Mouse (Mus musculus): ENCODE results near the gene Nlk. TPM values are rescaled to one million over a fixed set of nuclear protein-coding genes. Genes with fewer than 3 reads are reported as not detected.

Nlk gene
- polyA plus RNA-seq, 1 experiment from 2014 or later = 25.8 TPM

DNA sequence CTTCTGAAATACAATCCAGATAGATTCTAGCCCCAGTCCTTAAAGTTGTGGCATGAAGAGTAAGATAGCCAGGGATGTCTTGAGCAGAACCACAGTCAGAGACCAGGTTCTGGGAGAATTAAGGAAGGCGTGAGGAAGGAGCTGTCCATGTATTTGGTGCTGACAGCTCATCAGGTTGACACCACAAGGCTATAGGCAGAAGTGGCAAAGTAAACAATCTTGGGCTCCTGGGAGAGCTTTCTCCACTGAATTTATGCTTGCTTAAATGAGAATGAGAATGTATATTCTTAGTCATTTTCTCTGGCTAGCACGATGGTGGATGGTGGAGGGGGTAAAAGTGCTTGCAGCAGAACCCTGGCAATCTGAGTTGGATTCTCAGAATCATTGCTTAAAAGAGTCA, 33.7 kb upstream of the Nlk start:
- Histone ChIP-seq H3K9me3 (ENCODE audit: control insufficient read depth, low read length) (no peaks in the 10 kb centered on the region), H3K9ac (ENCODE audit: low read length) (no peak overlapping the region), H3K4me2 (no peak overlapping the region), H3K4me1 (ENCODE audit: control insufficient read depth, insufficient read depth, low read length) (no peaks in the 10 kb centered on the region), H3K27ac (ENCODE audit: low read depth, low read length) (no peak overlapping the region), H3K4me3 (ENCODE audit: low read depth, low read length) (no peak overlapping the region), H3K36me3 (ENCODE audit: control insufficient read depth, insufficient read depth, low read length) (no peaks in the 10 kb centered on the region), H3K27me3 (ENCODE audit: control insufficient read depth, insufficient read depth, low read length) (no peaks in the 10 kb centered on the region)
- WGBS = 29% methylated on average over 2 of the region's 2 CpGs
- no peak for ATAC-seq (ENCODE audit: low FRiP score)
- peak; percentile 82 for DNase-seq (ENCODE audit: low spot score, missing footprints)

DNA sequence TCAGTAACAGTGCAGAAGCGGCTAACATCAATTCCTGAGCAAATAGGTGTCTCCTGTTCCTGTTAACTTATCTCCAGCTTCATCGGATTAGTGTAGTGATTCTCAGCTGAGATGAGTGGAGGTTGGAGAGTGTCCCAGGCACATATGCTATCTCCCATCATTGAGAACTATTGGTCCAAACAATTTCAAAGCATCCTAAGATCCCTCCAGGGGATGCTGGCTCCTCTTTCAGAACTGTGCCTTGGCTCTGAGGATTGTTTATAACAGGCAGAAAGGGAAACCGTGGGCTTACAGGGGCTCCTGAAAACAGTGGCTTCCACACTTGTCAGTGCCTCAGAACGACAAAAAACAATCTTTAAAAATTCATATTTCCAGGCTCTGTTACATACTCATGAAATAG, 30.9 kb upstream of the Nlk start:
- H3K4me2 ChIP-seq = no peak overlapping the region
- no peaks in the 10 kb centered on the region for H3K9me3 ChIP-seq (ENCODE audit: control insufficient read depth, low read length)
- no peak for ATAC-seq (ENCODE audit: low FRiP score)
- no peak overlapping the region for H3K27ac ChIP-seq (ENCODE audit: low read depth, low read length)
- no peak for DNase-seq (ENCODE audit: low spot score, missing footprints)
- no peaks in the 10 kb centered on the region for H3K4me1 ChIP-seq (ENCODE audit: control insufficient read depth, insufficient read depth, low read length)
- no peak overlapping the region for H3K9ac ChIP-seq (ENCODE audit: low read length)
- no peak overlapping the region for H3K4me3 ChIP-seq (ENCODE audit: low read depth, low read length)
- no peaks in the 10 kb centered on the region for H3K36me3 ChIP-seq (ENCODE audit: control insufficient read depth, insufficient read depth, low read length)
- H3K27me3 ChIP-seq (ENCODE audit: control insufficient read depth, insufficient read depth, low read length) = no peaks in the 10 kb centered on the region
- 78% methylated on average over 4 of the region's 4 CpGs for WGBS

DNA sequence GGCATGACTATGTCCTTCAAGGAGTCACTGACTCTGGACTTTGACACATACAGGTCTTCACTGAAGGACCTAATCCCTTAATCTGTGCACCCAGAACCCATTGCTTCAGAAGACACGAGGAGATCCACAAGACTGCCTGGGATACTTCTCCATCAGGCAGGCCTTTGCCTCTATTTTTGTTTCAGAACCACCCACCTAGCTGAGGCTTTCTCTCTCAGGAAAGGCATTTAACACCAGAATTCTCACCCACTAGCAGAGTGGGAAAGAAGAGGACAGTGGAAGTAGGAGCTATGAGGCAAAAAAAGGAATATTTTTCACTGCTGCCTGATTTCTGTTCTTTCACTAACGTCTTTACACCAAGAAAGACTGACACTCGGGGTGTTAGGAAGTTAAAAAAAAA, 29.2 kb upstream of the Nlk start:
- H3K4me2 ChIP-seq = no peak overlapping the region
- H3K9me3 ChIP-seq (ENCODE audit: control insufficient read depth, low read length) = no peaks in the 10 kb centered on the region
- ATAC-seq (ENCODE audit: low FRiP score) (no peak), DNase-seq (ENCODE audit: low spot score, missing footprints) (no peak)
- H3K4me3 ChIP-seq (ENCODE audit: low read depth, low read length) = no peak overlapping the region
- no peaks in the 10 kb centered on the region for H3K27me3 ChIP-seq (ENCODE audit: control insufficient read depth, insufficient read depth, low read length)
- H3K4me1 ChIP-seq (ENCODE audit: control insufficient read depth, insufficient read depth, low read length) = no peaks in the 10 kb centered on the region
- H3K9ac ChIP-seq (ENCODE audit: low read length) = no peak overlapping the region
- no peaks in the 10 kb centered on the region for H3K36me3 ChIP-seq (ENCODE audit: control insufficient read depth, insufficient read depth, low read length)
- WGBS = 83% methylated on average over 3 of the region's 3 CpGs
- H3K27ac ChIP-seq (ENCODE audit: low read depth, low read length) = no peak overlapping the region

DNA sequence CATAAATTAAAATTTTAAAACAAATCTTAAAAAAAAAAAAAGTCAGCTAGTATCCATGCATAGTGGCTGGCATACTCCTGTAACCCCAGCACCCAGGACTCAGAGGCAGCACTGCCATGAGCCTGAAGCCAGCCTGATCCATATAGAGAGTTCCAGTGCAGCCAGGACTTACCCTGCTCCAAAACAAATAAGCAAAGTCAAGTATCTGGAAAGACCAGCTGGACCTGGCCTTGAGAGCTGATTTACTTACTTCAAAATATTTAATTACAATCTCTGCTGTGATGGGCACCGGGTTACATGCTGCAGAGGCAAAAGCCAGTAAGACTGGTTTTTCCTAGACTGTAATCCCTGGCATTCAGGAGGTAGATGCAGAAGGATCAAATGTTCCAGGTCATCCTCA, 27.6 kb upstream of the Nlk start:
- ATAC-seq (ENCODE audit: low FRiP score) = no peak
- Histone ChIP-seq H3K4me2 (no peak overlapping the region), H3K27me3 (ENCODE audit: control insufficient read depth, insufficient read depth, low read length) (no peaks in the 10 kb centered on the region), H3K9me3 (ENCODE audit: control insufficient read depth, low read length) (no peaks in the 10 kb centered on the region), H3K27ac (ENCODE audit: low read depth, low read length) (no peak overlapping the region), H3K36me3 (ENCODE audit: control insufficient read depth, insufficient read depth, low read length) (no peaks in the 10 kb centered on the region), H3K4me1 (ENCODE audit: control insufficient read depth, insufficient read depth, low read length) (no peaks in the 10 kb centered on the region), H3K9ac (ENCODE audit: low read length) (no peak overlapping the region), H3K4me3 (ENCODE audit: low read depth, low read length) (no peak overlapping the region)
- 81% methylated on average over 1 of the region's 1 CpGs for WGBS
- no peak for DNase-seq (ENCODE audit: low spot score, missing footprints)

DNA sequence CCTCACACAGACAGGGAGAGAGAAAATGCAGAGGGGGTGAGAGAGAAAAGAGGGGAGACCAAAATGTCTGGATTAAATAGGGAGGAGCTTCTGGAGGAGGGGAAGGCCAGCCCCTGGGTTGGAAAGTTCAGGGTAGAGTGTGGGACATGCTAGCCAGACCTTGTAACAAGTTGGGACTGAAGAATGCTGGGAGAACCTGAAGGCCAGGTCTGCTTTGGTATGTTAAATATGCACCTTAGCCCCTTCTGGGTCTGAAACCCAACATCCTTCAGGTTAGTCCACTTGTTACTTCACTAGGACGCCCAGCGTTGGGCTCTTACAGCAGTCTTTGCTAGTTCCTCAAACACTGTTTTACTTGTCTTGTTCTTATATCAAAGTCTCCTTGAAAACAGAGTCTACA, 24.2 kb upstream of the Nlk start:
- Histone ChIP-seq H3K27me3 (ENCODE audit: control insufficient read depth, insufficient read depth, low read length) (no peaks in the 10 kb centered on the region), H3K4me1 (ENCODE audit: control insufficient read depth, insufficient read depth, low read length) (no peaks in the 10 kb centered on the region), H3K27ac (ENCODE audit: low read depth, low read length) (no peak overlapping the region), H3K4me3 (ENCODE audit: low read depth, low read length) (no peak overlapping the region), H3K4me2 (no peak overlapping the region), H3K9me3 (ENCODE audit: control insufficient read depth, low read length) (no peaks in the 10 kb centered on the region), H3K9ac (ENCODE audit: low read length) (no peak overlapping the region), H3K36me3 (ENCODE audit: control insufficient read depth, insufficient read depth, low read length) (no peaks in the 10 kb centered on the region)
- 70% methylated on average over 2 of the region's 2 CpGs for WGBS
- ATAC-seq (ENCODE audit: low FRiP score) (no peak), DNase-seq (ENCODE audit: low spot score, missing footprints) (no peak)

DNA sequence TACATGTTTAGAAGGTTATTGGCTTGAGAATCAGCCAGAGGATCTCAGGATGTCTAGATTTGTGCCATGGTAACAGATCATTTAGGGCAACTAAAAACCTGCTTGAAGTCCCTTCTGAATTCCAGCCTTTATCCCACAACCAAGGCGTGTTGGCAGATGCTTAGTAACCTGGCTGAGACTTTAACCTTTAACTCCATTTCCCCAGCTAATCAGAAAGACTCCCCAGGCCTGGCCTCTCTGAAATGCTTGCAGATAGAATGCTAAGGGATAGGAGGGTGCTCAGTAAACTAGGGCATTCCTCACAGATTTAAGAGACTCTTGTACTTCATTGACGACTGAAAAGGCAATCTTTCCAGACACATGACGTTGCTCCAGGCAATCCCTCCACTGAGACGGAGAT, 20.5 kb upstream of the Nlk start:
- H3K4me1 ChIP-seq (ENCODE audit: control insufficient read depth, insufficient read depth, low read length) = no peaks in the 10 kb centered on the region

DNA sequence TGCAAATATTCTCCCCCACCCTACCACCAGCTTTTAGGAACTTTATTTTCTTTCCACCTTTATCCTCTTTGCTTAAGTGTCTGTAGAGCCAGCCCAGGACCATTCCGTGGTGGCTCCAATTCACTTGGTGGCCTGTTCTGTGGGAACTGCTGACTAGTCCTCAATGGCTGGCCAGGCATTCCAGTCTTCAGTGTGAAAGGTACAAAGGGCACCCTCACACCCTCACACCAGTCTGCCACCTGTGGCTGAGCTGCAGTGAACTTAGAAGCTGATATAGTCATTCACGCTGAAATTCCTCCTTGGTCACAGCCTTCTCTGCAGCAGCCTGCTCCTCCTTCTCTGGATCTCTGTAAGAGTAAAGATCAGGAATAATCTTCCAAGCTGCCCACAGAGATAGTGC, 11.5 kb upstream of the Nlk start:
- no peaks in the 10 kb centered on the region for H3K36me3 ChIP-seq (ENCODE audit: control insufficient read depth, insufficient read depth, low read length)

More for the DNA sequence above, 20.5 kb upstream of the Nlk start:
- H3K9ac ChIP-seq (ENCODE audit: low read length) = no peak overlapping the region
- no peaks in the 10 kb centered on the region for H3K36me3 ChIP-seq (ENCODE audit: control insufficient read depth, insufficient read depth, low read length)
- DNase-seq (ENCODE audit: low spot score, missing footprints) (peak; percentile 73), ATAC-seq (ENCODE audit: low FRiP score) (no peak)
- H3K27me3 ChIP-seq (ENCODE audit: control insufficient read depth, insufficient read depth, low read length) = no peaks in the 10 kb centered on the region
- 57% methylated on average over 4 of the region's 4 CpGs for WGBS
- H3K4me3 ChIP-seq (ENCODE audit: low read depth, low read length) = no peak overlapping the region
- no peaks in the 10 kb centered on the region for H3K9me3 ChIP-seq (ENCODE audit: control insufficient read depth, low read length)
- H3K27ac ChIP-seq (ENCODE audit: low read depth, low read length) = no peak overlapping the region
- H3K4me2 ChIP-seq = no peak overlapping the region

DNA sequence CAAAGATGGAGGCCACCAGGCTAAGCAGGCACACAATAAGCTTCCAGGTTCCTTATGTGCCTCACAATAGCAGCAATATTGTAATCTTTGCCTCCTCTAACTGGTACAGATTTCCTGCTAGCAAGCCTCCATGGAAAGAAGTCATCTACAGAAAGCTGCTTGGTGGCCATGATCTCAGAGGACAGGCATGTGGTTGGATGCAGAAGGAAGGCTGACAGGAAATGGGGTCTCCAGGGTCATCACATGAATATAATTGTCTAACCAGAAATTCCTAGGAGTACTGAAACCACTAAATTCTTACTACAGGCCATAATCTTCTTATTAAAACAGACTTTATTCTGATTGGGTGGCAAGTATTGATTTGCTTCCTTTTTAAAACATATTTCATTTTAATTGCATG, 8.9 kb upstream of the Nlk start:
- ATAC-seq (ENCODE audit: low FRiP score) = no peak
- Histone ChIP-seq H3K4me2 (no peak overlapping the region), H3K27ac (ENCODE audit: low read depth, low read length) (no peak overlapping the region)

More for the DNA sequence above, 11.5 kb upstream of the Nlk start:
- no peaks in the 10 kb centered on the region for H3K4me1 ChIP-seq (ENCODE audit: control insufficient read depth, insufficient read depth, low read length)
- 87% methylated on average over 2 of the region's 2 CpGs for WGBS
- H3K27ac ChIP-seq (ENCODE audit: low read depth, low read length) = no peak overlapping the region
- no peak for ATAC-seq (ENCODE audit: low FRiP score)
- no peak overlapping the region for H3K9ac ChIP-seq (ENCODE audit: low read length)
- no peak overlapping the region for H3K4me2 ChIP-seq
- no peaks in the 10 kb centered on the region for H3K9me3 ChIP-seq (ENCODE audit: control insufficient read depth, low read length)
- no peaks in the 10 kb centered on the region for H3K27me3 ChIP-seq (ENCODE audit: control insufficient read depth, insufficient read depth, low read length)
- DNase-seq (ENCODE audit: low spot score, missing footprints) = no peak
- H3K4me3 ChIP-seq (ENCODE audit: low read depth, low read length) = no peak overlapping the region

DNA sequence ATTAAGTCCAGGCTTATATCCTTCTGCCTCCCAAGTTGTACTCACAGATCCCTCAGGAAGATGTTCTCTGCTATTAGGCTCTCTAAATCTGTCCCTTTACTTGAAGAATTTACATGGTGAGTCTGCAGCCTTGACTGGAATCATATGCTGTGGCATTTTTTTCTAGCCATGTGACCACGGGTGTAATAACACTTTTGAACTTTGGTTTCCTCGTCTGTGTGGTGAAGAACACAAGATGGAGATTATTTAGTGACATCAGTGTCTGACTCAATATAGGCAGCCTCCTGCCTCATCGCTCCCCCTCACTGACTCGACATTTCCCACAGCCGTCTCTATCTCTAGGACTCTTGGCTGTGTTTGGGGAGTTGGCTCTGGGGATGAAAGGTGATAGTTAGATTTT, 5.9 kb upstream of the Nlk start:
- H3K9me3 ChIP-seq (ENCODE audit: control insufficient read depth, low read length) = no peaks in the 10 kb centered on the region
- H3K36me3 ChIP-seq (ENCODE audit: control insufficient read depth, insufficient read depth, low read length) = no peaks in the 10 kb centered on the region
- no peak for DNase-seq (ENCODE audit: low spot score, missing footprints)
- H3K27ac ChIP-seq (ENCODE audit: low read depth, low read length) = no peak overlapping the region
- H3K4me1 ChIP-seq (ENCODE audit: control insufficient read depth, insufficient read depth, low read length) = no peaks in the 10 kb centered on the region
- WGBS = 86% methylated on average over 5 of the region's 5 CpGs
- H3K4me2 ChIP-seq = no peak overlapping the region
- H3K27me3 ChIP-seq (ENCODE audit: control insufficient read depth, insufficient read depth, low read length) = no peaks in the 10 kb centered on the region
- no peak overlapping the region for H3K4me3 ChIP-seq (ENCODE audit: low read depth, low read length)
- ATAC-seq (ENCODE audit: low FRiP score) = no peak
- H3K9ac ChIP-seq (ENCODE audit: low read length) = no peak overlapping the region

More for the DNA sequence above, 8.9 kb upstream of the Nlk start:
- Histone ChIP-seq H3K36me3 (ENCODE audit: control insufficient read depth, insufficient read depth, low read length) (no peaks in the 10 kb centered on the region), H3K9ac (ENCODE audit: low read length) (no peak overlapping the region), H3K27me3 (ENCODE audit: control insufficient read depth, insufficient read depth, low read length) (no peaks in the 10 kb centered on the region), H3K4me3 (ENCODE audit: low read depth, low read length) (no peak overlapping the region), H3K9me3 (ENCODE audit: control insufficient read depth, low read length) (no peaks in the 10 kb centered on the region), H3K4me1 (ENCODE audit: control insufficient read depth, insufficient read depth, low read length) (no peaks in the 10 kb centered on the region)
- no peak for DNase-seq (ENCODE audit: low spot score, missing footprints)

DNA sequence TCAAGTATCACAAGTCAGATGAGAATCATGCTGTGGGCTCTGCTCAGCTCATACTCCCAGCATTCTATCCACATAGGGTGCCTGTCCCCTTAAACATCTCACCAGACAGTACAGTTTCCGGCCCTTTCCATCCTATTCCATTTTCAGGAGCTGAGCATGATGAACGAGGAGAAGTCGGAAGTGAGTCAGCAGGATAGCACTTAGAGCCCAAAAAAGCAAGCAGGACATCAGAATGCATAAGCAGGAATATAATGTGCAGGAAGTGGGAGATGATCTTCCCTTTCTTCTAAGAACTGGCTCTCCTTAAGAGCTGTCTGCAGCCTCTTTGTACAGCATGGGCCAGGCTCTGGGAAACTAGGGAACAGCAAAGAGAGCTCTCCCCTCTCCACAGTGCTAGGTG, 5.1 kb upstream of the Nlk start:
- Histone ChIP-seq H3K4me3 (ENCODE audit: low read depth, low read length) (no peak overlapping the region), H3K9ac (ENCODE audit: low read length) (no peak overlapping the region), H3K36me3 (ENCODE audit: control insufficient read depth, insufficient read depth, low read length) (no peaks in the 10 kb centered on the region), H3K4me1 (ENCODE audit: control insufficient read depth, insufficient read depth, low read length) (no peaks in the 10 kb centered on the region), H3K9me3 (ENCODE audit: control insufficient read depth, low read length) (no peaks in the 10 kb centered on the region), H3K27ac (ENCODE audit: low read depth, low read length) (no peak overlapping the region), H3K4me2 (no peak overlapping the region), H3K27me3 (ENCODE audit: control insufficient read depth, insufficient read depth, low read length) (no peaks in the 10 kb centered on the region)
- 78% methylated on average over 3 of the region's 3 CpGs for WGBS
- ATAC-seq (ENCODE audit: low FRiP score) = no peak
- no peak for DNase-seq (ENCODE audit: low spot score, missing footprints)
